Mouse (Mus musculus) monocyte, adult 5-6 weeks (primary cell): ENCODE measurements around the gene Ranbp9. TPM values are rescaled to one million over a fixed set of nuclear protein-coding genes. Genes with fewer than 3 reads are reported as not detected.

Experiments
- ATAC-seq: fragments of 153-309, 156-312 bp; replicated peaks from 2 replicates; pipeline ENCODE4 v1.8.0; 2017; ENCODE audit warnings: mild to moderate bottlenecking; ENCODE audit not compliant: low TSS enrichment, insufficient number of reproducible peaks, severe bottlenecking, poor library complexity, low FRiP score
- total RNA-seq: library from RNA; stranded (forward); fragments of 200-1000, 200-491, 200-594 nt; gene quantifications from 3 replicates; pipeline ENCODE4 v1.2.3, GENCODE M21; 2017

The Ranbp9 gene
- total RNA-seq, 1 experiment from 2014 or later: 109 TPM

GRCm38 (mm10) chr13:43499731-43500482 is 18.8 kb upstream of the Ranbp9 start:
- no peak for ATAC-seq

- no peak for ATAC-seq
Observed at GRCm38 (mm10) chr13:43498849-43499248, 17.8 kb upstream of the Ranbp9 start.

- no peak for ATAC-seq
Observed at GRCm38 (mm10) chr13:43497769-43498168, 16.7 kb upstream of the Ranbp9 start.

GRCm38 (mm10) chr13:43496660-43497059 is 15.6 kb upstream of the Ranbp9 start:
- ATAC-seq: 0 out of 2 replicates have a peak, but pooled peaks have one; percentile 33

- no peak for ATAC-seq
Observed at GRCm38 (mm10) chr13:43495645-43496044, 14.6 kb upstream of the Ranbp9 start.

- no peak for ATAC-seq
Observed at GRCm38 (mm10) chr13:43493725-43494124, 12.6 kb upstream of the Ranbp9 start.

- no peak for ATAC-seq
Observed at GRCm38 (mm10) chr13:43493058-43493481, 12.0 kb upstream of the Ranbp9 start.

- ATAC-seq: no peak
Observed at GRCm38 (mm10) chr13:43486501-43487213, 5.6 kb upstream of the Ranbp9 start.

- peak; percentile 29; the same call in 1 of the 2 replicates for ATAC-seq
Observed at GRCm38 (mm10) chr13:43485278-43485976, 4.3 kb upstream of the Ranbp9 start.

GRCm38 (mm10) chr13:43482782-43483181 is 1.7 kb upstream of the Ranbp9 start:
- ATAC-seq: no peak

- peak; percentile 53; the same call in 1 of the 2 replicates for ATAC-seq
Observed at GRCm38 (mm10) chr13:43481859-43482245, 770 bp upstream of the Ranbp9 start.

GRCm38 (mm10) chr13:43480595-43480956 is 506 bp downstream of the Ranbp9 start:
- no peak for ATAC-seq

GRCm38 (mm10) chr13:43479767-43480571 is 1.1 kb downstream of the Ranbp9 start:
- no peak; the same call in 1 of the 2 replicates for ATAC-seq

- no peak for ATAC-seq
Observed at GRCm38 (mm10) chr13:43479024-43479705, 1.9 kb downstream of the Ranbp9 start.

- ATAC-seq: no peak
Observed at GRCm38 (mm10) chr13:43478586-43478985, 2.5 kb downstream of the Ranbp9 start.

- ATAC-seq: no peak
Observed at GRCm38 (mm10) chr13:43477098-43477697, 3.9 kb downstream of the Ranbp9 start.

- no peak for ATAC-seq
Observed at GRCm38 (mm10) chr13:43476226-43476625, 4.9 kb downstream of the Ranbp9 start.

GRCm38 (mm10) chr13:43474722-43475121 is 6.4 kb downstream of the Ranbp9 start:
- ATAC-seq: no peak
